ENCODE assay signal across 7 mouse cellular contexts in the genomic region with DNA sequence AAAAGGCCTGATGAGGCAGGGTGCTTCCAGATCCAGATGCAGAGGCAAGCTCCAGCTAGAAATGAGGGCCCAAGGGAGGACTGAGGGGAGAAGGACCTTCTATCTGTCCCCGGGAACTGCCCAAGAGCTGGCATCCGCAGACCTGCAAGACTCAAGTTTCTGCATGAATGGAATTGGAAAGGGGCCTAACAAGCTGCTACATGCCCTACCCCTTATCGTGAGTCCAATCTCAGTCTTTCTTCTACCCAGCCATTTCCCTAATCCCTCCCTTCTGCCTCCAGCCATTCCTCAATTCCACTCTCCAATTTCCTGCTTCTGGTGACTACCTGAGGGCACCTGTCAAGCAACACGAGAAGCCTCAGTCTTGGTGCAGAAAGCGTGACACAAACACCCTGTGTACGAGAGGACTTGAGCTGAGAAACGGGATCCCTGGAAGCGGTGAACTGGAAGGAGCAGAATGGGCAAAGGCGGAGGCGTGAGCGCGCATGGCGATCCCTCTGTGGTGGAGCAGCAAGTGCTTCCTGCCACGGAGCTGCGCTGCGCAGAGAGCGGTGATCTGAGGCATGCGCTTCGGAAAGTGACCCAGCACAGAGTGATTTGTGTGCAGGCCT. TPM values are rescaled to one million over a fixed set of nuclear protein-coding genes. Genes with fewer than 3 reads are reported as not detected.
DNase-seq lines count a peak whose midpoint lies in the region; ATAC-seq lines count a peak whose summit lies in the region.

No protein-coding gene starts in this region.

- peak overlapping the region; percentile 73; the same call in 1 of the 2 replicates for H3K27ac ChIP-seq in kidney, embryonic 16.5 days (ENCODE audit: low read length)

- peak overlapping the region; percentile 27 for H3K4me3 ChIP-seq in kidney, embryonic 16.5 days (ENCODE audit: low read length)

- peaks cover 27% of the 10 kb centered on the region for H3K4me1 ChIP-seq in kidney, embryonic 16.5 days (ENCODE audit: insufficient read depth, low read length)

- DNase-seq in right cerebral cortex, postnatal 10 days (ENCODE audit: low spot score in 2 of 2) = peak; percentile 38 to 41
- DNase-seq in right cerebral cortex, postnatal 4 days = no peak
- DNase-seq in fat pad, adult 2 months (ENCODE audit: extremely low read depth, low read depth, low spot score) = peak; percentile 31
- peak; percentile 14 for DNase-seq in retina, postnatal 7 days (ENCODE audit: low read depth, low spot score)
- DNase-seq in adrenal gland, postnatal 36 days = no peak
- no peak for DNase-seq in adrenal gland, postnatal 25 days

- peak overlapping the region; percentile 48 for H3K4me2 ChIP-seq in kidney, embryonic 16.5 days (replicated peaks; ENCODE audit: low read depth, low read length)

- ATAC-seq in kidney, embryonic 16.5 days (ENCODE audit: low FRiP score, low TSS enrichment) = peak; percentile 88

- H3K27me3 ChIP-seq in kidney, embryonic 16.5 days (ENCODE audit: insufficient read depth, low read length) = no peaks in the 10 kb centered on the region

- 17% methylated on average over 19 of the region's 19 CpGs for WGBS in kidney, embryonic 16.5 days

- no peaks in the 10 kb centered on the region for H3K36me3 ChIP-seq in kidney, embryonic 16.5 days (ENCODE audit: insufficient read depth, low read length)

- no peaks in the 10 kb centered on the region for H3K9me3 ChIP-seq in kidney, embryonic 16.5 days (ENCODE audit: low read length)

- H3K9ac ChIP-seq in kidney, embryonic 16.5 days (replicated peaks; ENCODE audit: low read length) = no peak overlapping the region; the same call in 1 of the 2 replicates

RNA-seq across cellular contexts. Expression of gene Thap12, which starts 26.9 kb away (rescaled TPM):
- 53.7 and 54.4 TPM in 2 replicates for polyA plus RNA-seq in kidney, embryonic 16.5 days (2015; fragmentation: Nextera tagmentation; extraction: Ambion mirVana)
- 10 to 100 TPM; 67.2 to 72.9 TPM for total RNA-seq in adrenal gland, postnatal 36 days (2021)
- 68.2 and 76.1 TPM in 2 replicates for total RNA-seq in adrenal gland, postnatal 25 days (2021)

Comparison
In these comparisons a context has a peak if more than half of its experiments do, and no peak if none do; other contexts are left out.
1. DNase-seq: peak in right cerebral cortex, postnatal 10 days (2 of 2), fat pad, adult 2 months (single experiment) and retina, postnatal 7 days (single experiment); none in right cerebral cortex, postnatal 4 days (single experiment), adrenal gland, postnatal 36 days (0 of 2) and adrenal gland, postnatal 25 days (single experiment).